Mouse (Mus musculus): Measurements from ENCODE around the gene Tnfaip8l2. TPM values are rescaled to one million over a fixed set of nuclear protein-coding genes. Genes with fewer than 3 reads are reported as not detected.

The Tnfaip8l2 gene
- polyA plus RNA-seq, 1 experiment from 2014 or later = 3.2 TPM

DNA sequence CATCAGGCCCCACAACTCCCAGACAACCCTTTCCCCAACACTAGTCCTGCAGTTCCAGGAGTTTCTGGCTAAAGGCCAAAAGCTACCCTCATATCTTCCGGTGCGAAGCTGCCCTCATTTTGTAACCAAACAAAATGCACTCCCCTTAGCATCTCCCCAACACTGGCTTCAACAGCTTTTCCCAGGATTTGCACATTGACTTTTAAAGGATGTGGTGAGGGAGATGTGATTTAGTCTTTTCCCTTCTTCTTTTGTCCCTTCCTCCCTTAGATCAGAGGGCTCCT is 20.1 kb upstream of the Tnfaip8l2 start:
- Histone ChIP-seq H3K27me3 (ENCODE audit: control insufficient read depth, insufficient read depth, low read depth, low read length) (no peaks in the 10 kb centered on the region), H3K4me1 (ENCODE audit: control insufficient read depth, insufficient read depth, low read length) (peaks cover 28% of the 10 kb centered on the region), H3K4me2 (ENCODE audit: low read length) (peak overlapping the region; percentile 81), H3K27ac (ENCODE audit: low read length) (peak overlapping the region; percentile 88), H3K9ac (ENCODE audit: low read depth, low read length) (peak overlapping the region; percentile 75), H3K36me3 (ENCODE audit: control insufficient read depth, insufficient read depth, low read length) (peaks cover 14% of the 10 kb centered on the region), H3K4me3 (ENCODE audit: low read depth, low read length) (peak overlapping the region; percentile 91), H3K9me3 (replicated peaks; ENCODE audit: control insufficient read depth, low read length, poor library complexity, severe bottlenecking) (no peaks in the 10 kb centered on the region)
- no peak for ATAC-seq
- WGBS = 11% methylated on average over 2 of the region's 2 CpGs

DNA sequence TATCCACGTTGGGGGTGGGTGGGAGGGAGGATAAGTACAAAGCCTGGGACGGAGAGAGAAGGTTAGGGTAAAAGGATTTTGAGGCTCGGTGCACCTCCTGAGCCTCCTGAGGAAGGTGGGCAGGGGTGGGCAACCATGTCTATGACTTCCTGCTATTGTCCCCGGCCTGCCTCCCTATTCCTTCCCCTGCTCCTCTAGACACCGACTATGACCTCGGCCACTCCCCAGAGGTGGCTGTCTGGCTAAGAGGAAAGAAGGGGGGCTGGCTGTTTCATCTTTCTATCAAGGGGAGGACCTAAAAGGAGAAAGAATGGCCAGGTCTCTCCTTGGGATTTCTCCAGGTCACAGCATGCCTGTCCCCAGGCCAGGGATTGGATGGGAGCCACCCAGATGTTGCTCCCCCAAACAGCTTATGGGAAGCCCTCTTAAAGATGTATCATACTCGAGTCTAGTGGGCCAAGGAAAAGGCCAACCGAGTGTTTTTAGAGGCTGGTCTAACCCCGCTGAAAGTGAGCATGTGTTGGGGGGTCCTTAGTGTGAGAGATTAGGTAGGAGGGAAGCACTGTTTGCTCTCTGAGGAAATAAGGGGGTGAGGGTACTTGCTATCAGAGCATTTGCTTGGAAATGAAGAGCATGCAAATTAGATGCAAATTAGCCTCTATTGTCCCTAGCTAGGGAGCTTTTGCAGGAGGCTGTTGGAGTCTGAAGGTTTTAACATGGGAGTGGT is 19.6 kb upstream of the Tnfaip8l2 start:
- H3K9ac ChIP-seq (ENCODE audit: low read depth, low read length) = peak overlapping the region; percentile 75
- no peaks in the 10 kb centered on the region for H3K27me3 ChIP-seq (ENCODE audit: control insufficient read depth, insufficient read depth, low read depth, low read length)
- H3K27ac ChIP-seq (ENCODE audit: low read length) = peak overlapping the region; percentile 88
- no peak for ATAC-seq
- H3K4me3 ChIP-seq (ENCODE audit: low read depth, low read length) = peak overlapping the region; percentile 91
- H3K9me3 ChIP-seq (replicated peaks; ENCODE audit: control insufficient read depth, low read length, poor library complexity, severe bottlenecking) = no peaks in the 10 kb centered on the region
- under 1% methylated on average over 9 of the region's 9 CpGs for WGBS
- H3K4me1 ChIP-seq (ENCODE audit: control insufficient read depth, insufficient read depth, low read length) = peaks cover 28% of the 10 kb centered on the region
- peak overlapping the region; percentile 81 for H3K4me2 ChIP-seq (ENCODE audit: low read length)
- peaks cover 9% of the 10 kb centered on the region for H3K36me3 ChIP-seq (ENCODE audit: control insufficient read depth, insufficient read depth, low read length)

DNA sequence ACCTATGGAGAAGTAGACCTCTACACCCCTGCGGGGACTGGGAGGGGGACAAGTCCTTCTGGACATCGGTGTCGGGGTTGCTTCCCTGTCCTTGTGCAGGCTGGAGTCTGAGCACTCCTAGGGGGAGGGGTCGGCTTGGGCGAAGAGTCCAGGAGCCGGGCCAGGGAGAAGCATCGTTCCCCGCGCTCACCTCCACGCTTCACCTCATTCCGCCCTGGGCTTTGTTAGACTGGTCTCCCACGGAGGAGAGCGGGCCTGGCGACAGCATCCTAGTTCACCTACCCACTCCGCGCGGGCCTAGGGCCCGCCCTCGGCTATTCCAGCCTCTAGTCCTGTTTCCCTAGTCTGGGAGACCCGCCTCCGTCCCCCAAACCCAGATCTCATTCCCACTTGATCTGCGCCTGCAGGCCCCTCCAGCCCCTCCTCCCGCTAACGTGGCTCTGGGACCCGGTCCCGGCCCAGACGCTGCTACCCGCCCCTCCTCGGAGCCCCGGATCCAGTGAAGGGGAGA is 18.9 kb upstream of the Tnfaip8l2 start:
- Histone ChIP-seq H3K9ac (ENCODE audit: low read depth, low read length) (peak overlapping the region; percentile 75), H3K27me3 (ENCODE audit: control insufficient read depth, insufficient read depth, low read depth, low read length) (no peaks in the 10 kb centered on the region), H3K4me3 (ENCODE audit: low read depth, low read length) (peak overlapping the region; percentile 91), H3K4me2 (ENCODE audit: low read length) (peak overlapping the region; percentile 81), H3K36me3 (ENCODE audit: control insufficient read depth, insufficient read depth, low read length) (peaks cover 7% of the 10 kb centered on the region), H3K9me3 (replicated peaks; ENCODE audit: control insufficient read depth, low read length, poor library complexity, severe bottlenecking) (no peaks in the 10 kb centered on the region), H3K4me1 (ENCODE audit: control insufficient read depth, insufficient read depth, low read length) (peaks cover 28% of the 10 kb centered on the region), H3K27ac (ENCODE audit: low read length) (peak overlapping the region; percentile 88)
- peak; percentile 31 for ATAC-seq
- under 1% methylated on average over 30 of the region's 30 CpGs for WGBS

DNA sequence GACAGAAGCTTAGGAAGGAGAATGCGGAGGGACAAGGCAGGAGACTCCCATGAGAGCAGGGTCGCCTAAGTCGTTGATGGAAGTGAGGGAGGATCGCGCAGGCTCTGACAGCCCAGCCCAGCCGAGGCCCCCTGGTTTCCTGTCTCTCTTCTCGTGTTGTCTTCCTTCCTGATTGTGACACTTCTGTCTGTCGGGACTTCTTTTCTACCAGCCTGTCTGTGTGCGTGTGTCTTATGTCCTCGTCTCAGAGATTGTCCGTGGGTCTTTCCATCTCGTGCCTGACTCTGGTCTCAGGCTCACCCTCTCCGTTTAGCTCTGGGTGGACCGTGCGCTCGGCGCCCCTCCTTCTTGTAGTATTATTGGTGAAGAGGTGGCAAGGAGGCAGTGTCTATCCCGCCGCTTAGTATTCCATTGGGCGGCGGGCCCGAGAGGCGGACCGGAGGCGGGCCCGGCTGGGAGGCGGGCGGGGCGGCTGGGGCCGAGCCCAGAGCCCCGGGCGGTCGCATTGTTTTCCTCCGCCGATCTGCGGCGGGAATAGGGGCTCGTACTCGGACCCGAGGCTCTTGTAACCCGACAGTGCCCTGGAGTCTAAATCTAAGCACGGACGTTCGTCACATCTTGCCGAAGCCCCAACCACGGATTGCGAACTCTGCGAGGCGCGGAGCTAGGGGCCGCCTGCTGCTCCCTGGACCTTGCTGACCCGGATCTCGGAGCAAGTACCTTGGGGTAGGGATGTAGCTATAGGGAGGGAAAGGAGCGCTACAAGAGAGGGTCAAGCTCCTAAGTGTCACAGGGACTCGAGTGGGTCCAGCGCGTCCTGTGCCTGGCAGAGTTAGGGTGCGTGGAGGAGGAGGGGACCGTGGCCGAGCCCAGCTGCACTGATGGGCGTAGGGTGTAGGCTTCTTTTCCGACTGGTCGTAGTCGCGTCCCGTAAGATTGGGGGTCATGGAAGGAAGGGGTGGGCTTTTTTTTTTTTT is 18.1 kb upstream of the Tnfaip8l2 start, which contains the start of gene Sema6c:
Sema6c (plus strand) TSS at position 471 of the 977 bp plus-strand sequence.
- H3K4me3 ChIP-seq (ENCODE audit: low read depth, low read length) = peak within 1 kb of the TSS; percentile 91
- WGBS = under 1% methylated on average over 66 of the region's 66 CpGs
- H3K36me3 ChIP-seq (ENCODE audit: control insufficient read depth, insufficient read depth, low read length) = peaks cover 4% of the 10 kb centered on the region; the same call in 1 of the 2 replicates
- peak within 1 kb of the TSS; percentile 75 for H3K9ac ChIP-seq (ENCODE audit: low read depth, low read length)
- H3K4me2 ChIP-seq (ENCODE audit: low read length) = peak within 1 kb of the TSS; percentile 81
- H3K27ac ChIP-seq (ENCODE audit: low read length) = peak within 1 kb of the TSS; percentile 88
- H3K27me3 ChIP-seq (ENCODE audit: control insufficient read depth, insufficient read depth, low read depth, low read length) = no peaks in the 10 kb centered on the region
- peak; percentile 98 for ATAC-seq
- peaks cover 28% of the 10 kb centered on the region for H3K4me1 ChIP-seq (ENCODE audit: control insufficient read depth, insufficient read depth, low read length)
- no peaks in the 10 kb centered on the region for H3K9me3 ChIP-seq (replicated peaks; ENCODE audit: control insufficient read depth, low read length, poor library complexity, severe bottlenecking)

DNA sequence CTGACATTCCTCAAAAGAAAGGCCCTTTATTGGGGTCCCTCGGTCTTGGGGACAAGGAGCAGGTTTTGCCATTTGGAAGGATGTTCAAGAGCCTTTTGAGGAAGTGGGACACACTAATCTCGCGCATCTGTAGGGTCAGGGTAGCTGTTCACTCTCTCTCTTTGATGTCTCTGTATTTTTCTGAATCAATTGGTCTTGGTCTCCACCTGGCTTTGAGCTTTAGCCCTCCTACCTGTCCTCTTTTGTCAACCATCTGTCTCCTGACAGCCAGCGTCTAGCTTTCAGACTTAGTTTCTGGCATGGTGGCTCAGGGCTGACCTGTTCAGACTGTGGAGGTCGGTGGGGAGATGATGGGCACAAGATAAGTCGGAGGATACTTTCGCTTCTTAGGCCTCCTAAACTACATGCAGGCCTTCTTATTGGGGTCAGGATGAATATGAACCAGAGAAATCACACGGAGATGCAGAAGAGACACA is 17.4 kb upstream of the Tnfaip8l2 start:
- H3K36me3 ChIP-seq (ENCODE audit: control insufficient read depth, insufficient read depth, low read length) = peaks cover under 1% of the 10 kb centered on the region; the same call in 1 of the 2 replicates
- H3K27ac ChIP-seq (ENCODE audit: low read length) = peak overlapping the region; percentile 88
- no peaks in the 10 kb centered on the region for H3K9me3 ChIP-seq (replicated peaks; ENCODE audit: control insufficient read depth, low read length, poor library complexity, severe bottlenecking)
- no peak for ATAC-seq
- peaks cover 28% of the 10 kb centered on the region for H3K4me1 ChIP-seq (ENCODE audit: control insufficient read depth, insufficient read depth, low read length)
- H3K9ac ChIP-seq (ENCODE audit: low read depth, low read length) = peak overlapping the region; percentile 47
- H3K27me3 ChIP-seq (ENCODE audit: control insufficient read depth, insufficient read depth, low read depth, low read length) = no peaks in the 10 kb centered on the region
- 9% methylated on average over 8 of the region's 8 CpGs for WGBS
- H3K4me3 ChIP-seq (ENCODE audit: low read depth, low read length) = peak overlapping the region; percentile 91
- H3K4me2 ChIP-seq (ENCODE audit: low read length) = peak overlapping the region; percentile 57

DNA sequence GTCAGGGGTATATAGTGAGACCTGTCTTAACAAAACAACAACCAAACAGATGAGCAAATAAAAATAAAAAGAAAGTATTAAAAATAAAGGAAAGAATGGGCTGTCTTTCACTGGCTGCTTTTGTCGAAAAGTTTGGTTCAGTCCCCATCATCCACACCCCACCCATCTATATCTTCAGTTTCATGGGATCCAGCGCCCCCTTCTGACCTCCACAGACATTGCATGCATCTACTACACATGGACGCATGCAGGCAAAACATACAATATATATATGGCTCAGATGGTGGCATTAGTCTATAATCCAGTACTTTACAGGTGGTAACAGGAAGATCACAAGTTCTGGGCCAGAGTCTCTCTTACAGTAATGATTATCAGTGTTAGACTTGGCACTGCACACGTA is 11.7 kb upstream of the Tnfaip8l2 start:
- no peak overlapping the region for H3K27ac ChIP-seq (ENCODE audit: low read length)
- no peaks in the 10 kb centered on the region for H3K27me3 ChIP-seq (ENCODE audit: control insufficient read depth, insufficient read depth, low read depth, low read length)
- H3K9me3 ChIP-seq (replicated peaks; ENCODE audit: control insufficient read depth, low read length, poor library complexity, severe bottlenecking) = no peaks in the 10 kb centered on the region
- no peaks in the 10 kb centered on the region for H3K4me1 ChIP-seq (ENCODE audit: control insufficient read depth, insufficient read depth, low read length)
- WGBS = 55% methylated on average over 4 of the region's 4 CpGs
- H3K9ac ChIP-seq (ENCODE audit: low read depth, low read length) = no peak overlapping the region
- H3K4me3 ChIP-seq (ENCODE audit: low read depth, low read length) = no peak overlapping the region
- H3K4me2 ChIP-seq (ENCODE audit: low read length) = no peak overlapping the region
- ATAC-seq = no peak
- no peaks in the 10 kb centered on the region for H3K36me3 ChIP-seq (ENCODE audit: control insufficient read depth, insufficient read depth, low read length)

DNA sequence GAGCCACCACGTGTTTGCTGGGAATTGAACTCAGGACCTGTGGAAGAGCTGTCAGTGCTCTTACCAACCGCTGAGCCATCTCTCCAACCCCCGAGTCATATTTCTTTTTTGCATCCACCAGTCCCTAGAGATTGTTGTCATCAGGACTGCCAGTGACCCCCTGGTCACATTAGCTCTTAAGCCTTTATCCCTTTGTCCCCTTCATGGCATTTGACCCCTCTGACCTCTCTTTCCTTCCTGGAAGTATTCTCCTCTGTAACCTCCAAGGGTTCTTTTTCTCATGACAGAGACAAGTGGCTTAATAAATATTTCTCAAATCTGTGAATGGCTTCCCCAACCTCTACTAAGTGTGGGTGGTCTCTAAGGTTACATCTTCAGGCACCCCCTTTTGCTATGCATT is 5.8 kb upstream of the Tnfaip8l2 start:
- WGBS = 46% methylated on average over 3 of the region's 3 CpGs
- H3K9me3 ChIP-seq (replicated peaks; ENCODE audit: control insufficient read depth, low read length, poor library complexity, severe bottlenecking) = no peaks in the 10 kb centered on the region
- H3K9ac ChIP-seq (ENCODE audit: low read depth, low read length) = no peak overlapping the region
- H3K36me3 ChIP-seq (ENCODE audit: control insufficient read depth, insufficient read depth, low read length) = no peaks in the 10 kb centered on the region
- no peak overlapping the region for H3K4me3 ChIP-seq (ENCODE audit: low read depth, low read length)
- no peak for ATAC-seq
- no peak overlapping the region for H3K27ac ChIP-seq (ENCODE audit: low read length)
- H3K4me2 ChIP-seq (ENCODE audit: low read length) = no peak overlapping the region
- H3K4me1 ChIP-seq (ENCODE audit: control insufficient read depth, insufficient read depth, low read length) = no peaks in the 10 kb centered on the region
- H3K27me3 ChIP-seq (ENCODE audit: control insufficient read depth, insufficient read depth, low read depth, low read length) = no peaks in the 10 kb centered on the region

DNA sequence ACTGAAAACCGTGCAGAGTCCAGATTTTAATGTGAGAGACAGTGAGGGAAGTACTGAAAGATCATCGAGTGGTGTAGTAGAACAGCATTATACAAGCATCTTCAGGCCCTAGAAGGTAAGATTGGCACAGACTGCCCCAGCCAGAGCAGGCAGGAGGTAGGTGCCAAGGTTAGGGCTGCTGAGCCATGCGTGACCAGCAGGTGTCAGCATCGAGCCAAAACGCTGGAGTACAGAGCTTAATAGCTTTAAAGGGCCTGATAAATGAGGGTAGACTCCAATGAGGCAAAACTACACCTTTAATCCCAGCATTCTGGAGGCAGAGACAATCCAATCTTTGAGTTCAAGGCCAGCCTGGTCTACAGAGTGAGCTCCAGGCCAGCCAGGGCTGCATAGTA is 454 bp upstream of the Tnfaip8l2 start:
- Histone ChIP-seq H3K4me2 (ENCODE audit: low read length) (no peak overlapping the region), H3K4me1 (ENCODE audit: control insufficient read depth, insufficient read depth, low read length) (no peaks in the 10 kb centered on the region), H3K27me3 (ENCODE audit: control insufficient read depth, insufficient read depth, low read depth, low read length) (no peaks in the 10 kb centered on the region), H3K4me3 (ENCODE audit: low read depth, low read length) (no peak overlapping the region), H3K27ac (ENCODE audit: low read length) (no peak overlapping the region), H3K9me3 (replicated peaks; ENCODE audit: control insufficient read depth, low read length, poor library complexity, severe bottlenecking) (no peaks in the 10 kb centered on the region), H3K9ac (ENCODE audit: low read depth, low read length) (no peak overlapping the region), H3K36me3 (ENCODE audit: control insufficient read depth, insufficient read depth, low read length) (peaks cover 7% of the 10 kb centered on the region; the same call in 1 of the 2 replicates)
- WGBS = 7% methylated on average over 5 of the region's 5 CpGs
- ATAC-seq = peak; percentile 61

All from midbrain, embryonic 16.5 days (tissue).